Mouse (Mus musculus): ENCODE data around the gene Sipa1. TPM values are rescaled to one million over a fixed set of nuclear protein-coding genes. Genes with fewer than 3 reads are reported as not detected.

The Sipa1 gene
- polyA plus RNA-seq, 1 experiment from 2014 or later = 37.1 TPM

DNA sequence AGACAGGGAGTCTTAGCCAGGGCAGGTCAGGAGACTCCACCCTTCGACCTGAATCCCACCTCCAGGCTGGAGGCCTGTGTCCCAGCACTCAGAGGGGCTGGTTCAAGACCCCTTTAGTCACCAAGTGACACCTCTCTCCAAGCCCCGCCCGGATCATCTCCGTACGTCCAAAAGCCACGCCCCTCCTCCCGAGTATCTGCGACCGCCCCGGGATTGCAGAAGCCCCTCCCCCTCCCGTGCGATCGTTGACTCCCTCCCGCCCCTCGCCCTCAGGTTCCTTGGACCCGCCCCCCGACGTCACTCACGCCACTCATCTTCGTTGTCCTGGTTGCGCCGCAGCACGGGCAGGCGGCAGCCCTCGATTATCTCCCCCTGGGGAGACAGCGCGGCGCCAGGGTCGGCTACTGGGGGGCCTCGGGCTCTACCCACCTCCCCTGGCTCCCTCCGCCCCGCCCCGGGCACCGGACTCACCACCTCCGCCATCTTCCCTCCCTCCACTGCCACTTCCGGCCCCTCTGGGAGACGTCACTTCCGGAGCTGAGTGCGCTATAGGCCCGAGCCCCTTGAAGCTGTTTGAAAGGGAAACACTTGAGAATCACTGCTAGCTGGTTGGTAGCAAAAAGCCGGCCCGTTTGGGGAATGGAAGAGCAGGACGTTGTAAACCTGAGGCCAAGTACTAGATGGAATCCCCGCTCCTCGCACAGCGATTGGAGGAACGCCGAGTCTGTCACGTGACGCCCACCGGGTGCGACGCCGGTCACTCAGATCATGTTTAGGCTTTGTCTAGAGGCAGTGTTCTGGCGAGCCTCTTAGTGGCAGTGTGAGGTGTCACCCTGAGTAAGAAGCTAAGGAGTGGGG, 53.7 kb downstream of the Sipa1 start, which contains the start of gene Kat5:
Kat5 (minus strand) TSS at position 691 of the 858 bp plus-strand sequence.
- Histone ChIP-seq H3K4me3 (ENCODE audit: low read length) (peak within 1 kb of the TSS; percentile 65), H3K9me3 (ENCODE audit: low read length) (no peaks in the 10 kb centered on the region), H3K36me3 (ENCODE audit: insufficient read depth, low read length) (peaks cover 38% of the 10 kb centered on the region), H3K4me2 (replicated peaks; ENCODE audit: low read depth, low read length) (peak within 1 kb of the TSS; percentile 65), H3K27ac (ENCODE audit: low read length) (peak within 1 kb of the TSS; percentile 98), H3K27me3 (ENCODE audit: insufficient read depth, low read length) (no peaks in the 10 kb centered on the region), H3K9ac (replicated peaks; ENCODE audit: low read length) (peak within 1 kb of the TSS; percentile 85), H3K4me1 (ENCODE audit: insufficient read depth, low read length) (peaks cover 14% of the 10 kb centered on the region)
- WGBS = under 1% methylated on average over 55 of the region's 55 CpGs
- ATAC-seq (ENCODE audit: low FRiP score, low TSS enrichment) = peak; percentile 93

DNA sequence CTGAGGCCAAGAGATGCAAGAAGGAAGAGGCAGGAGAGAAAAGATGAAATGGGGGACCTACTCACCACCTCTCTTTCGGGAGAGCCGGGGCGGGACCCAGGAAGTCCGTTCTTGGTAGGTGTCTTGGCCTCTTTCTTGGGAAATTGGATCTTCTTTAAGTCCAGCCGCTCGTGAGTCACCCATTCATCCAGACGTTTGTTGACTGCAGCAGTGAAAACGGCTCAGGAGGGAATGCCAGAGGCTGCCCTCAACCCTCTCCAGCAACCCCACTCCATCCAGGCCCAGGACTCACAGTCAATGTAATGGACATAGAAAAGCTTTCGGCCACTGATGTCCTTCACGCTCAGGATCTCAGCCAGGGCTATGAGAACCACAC, 54.3 kb downstream of the Sipa1 start:
- H3K4me3 ChIP-seq (ENCODE audit: low read length) = peak overlapping the region; percentile 65
- H3K4me2 ChIP-seq (replicated peaks; ENCODE audit: low read depth, low read length) = peak overlapping the region; percentile 65
- peaks cover 45% of the 10 kb centered on the region for H3K36me3 ChIP-seq (ENCODE audit: insufficient read depth, low read length)
- no peaks in the 10 kb centered on the region for H3K27me3 ChIP-seq (ENCODE audit: insufficient read depth, low read length)
- peaks cover 14% of the 10 kb centered on the region for H3K4me1 ChIP-seq (ENCODE audit: insufficient read depth, low read length)
- H3K9me3 ChIP-seq (ENCODE audit: low read length) = no peaks in the 10 kb centered on the region
- 56% methylated on average over 10 of the region's 10 CpGs for WGBS
- H3K9ac ChIP-seq (replicated peaks; ENCODE audit: low read length) = peak overlapping the region; percentile 85
- ATAC-seq (ENCODE audit: low FRiP score, low TSS enrichment) = no peak
- H3K27ac ChIP-seq (ENCODE audit: low read length) = peak overlapping the region; percentile 98

DNA sequence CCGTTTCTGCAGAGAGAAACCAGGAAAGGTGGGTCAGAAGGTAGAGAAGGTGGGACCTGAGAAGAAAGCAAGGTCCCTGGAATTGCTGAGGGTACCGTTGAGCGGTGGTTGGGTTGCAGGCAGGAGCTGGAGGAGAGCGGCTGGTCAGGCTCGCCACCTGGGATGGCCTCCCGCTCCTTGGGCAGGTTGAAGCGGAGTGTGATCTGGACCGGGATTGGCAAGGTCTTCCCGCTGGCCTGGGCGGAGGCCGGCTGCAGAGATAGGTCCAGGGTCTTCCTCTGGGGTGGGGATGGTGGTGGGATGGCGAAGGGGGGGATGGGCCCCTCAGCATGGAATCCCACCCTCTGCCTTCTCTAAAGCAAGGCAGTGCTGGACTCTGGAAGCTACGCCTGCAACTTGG, 54.8 kb downstream of the Sipa1 start:
- Histone ChIP-seq H3K36me3 (ENCODE audit: insufficient read depth, low read length) (peaks cover 49% of the 10 kb centered on the region), H3K4me3 (ENCODE audit: low read length) (peak overlapping the region; percentile 65; the same call in 1 of the 2 replicates), H3K9ac (replicated peaks; ENCODE audit: low read length) (peak overlapping the region; percentile 85), H3K9me3 (ENCODE audit: low read length) (no peaks in the 10 kb centered on the region), H3K4me2 (replicated peaks; ENCODE audit: low read depth, low read length) (peak overlapping the region; percentile 65), H3K4me1 (ENCODE audit: insufficient read depth, low read length) (peaks cover 14% of the 10 kb centered on the region), H3K27ac (ENCODE audit: low read length) (no peak overlapping the region), H3K27me3 (ENCODE audit: insufficient read depth, low read length) (no peaks in the 10 kb centered on the region)
- ATAC-seq (ENCODE audit: low FRiP score, low TSS enrichment) = no peak
- WGBS = 93% methylated on average over 13 of the region's 13 CpGs

DNA sequence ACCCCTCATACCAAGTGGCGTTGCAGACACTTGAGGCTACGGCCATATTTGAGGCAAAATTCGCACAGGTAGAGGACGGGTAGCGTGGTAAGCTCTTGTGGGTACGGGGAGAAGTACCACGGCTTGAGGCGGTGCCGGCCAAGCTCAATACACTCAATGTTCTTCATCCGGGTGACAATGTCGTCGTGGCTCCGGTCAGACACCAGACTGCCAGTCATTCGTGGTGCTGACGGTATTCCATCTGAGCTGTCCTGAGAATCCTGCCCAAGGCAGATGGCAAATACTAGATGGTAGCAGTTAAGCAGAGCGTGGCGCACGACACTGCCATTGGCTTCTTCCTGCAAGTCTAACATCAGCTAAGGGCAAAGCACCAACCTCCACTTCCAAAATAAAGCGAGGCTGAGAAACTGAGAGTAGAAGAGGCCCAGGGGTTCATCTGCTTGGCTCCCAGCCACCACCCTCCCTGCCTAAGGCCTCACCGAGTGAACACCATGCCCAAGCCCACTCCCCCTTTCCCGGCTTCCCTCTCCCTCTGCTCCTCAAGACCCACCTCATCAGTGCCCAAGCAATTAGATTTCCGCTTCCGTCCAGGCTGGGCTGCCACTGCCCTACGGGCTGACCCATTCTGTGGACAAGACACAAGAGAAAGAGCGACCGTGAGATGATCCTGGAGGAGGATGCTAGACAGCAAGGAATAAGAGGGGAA, 55.6 kb downstream of the Sipa1 start:
- Histone ChIP-seq H3K9ac (replicated peaks; ENCODE audit: low read length) (no peak overlapping the region), H3K9me3 (ENCODE audit: low read length) (no peaks in the 10 kb centered on the region), H3K27me3 (ENCODE audit: insufficient read depth, low read length) (no peaks in the 10 kb centered on the region), H3K4me3 (ENCODE audit: low read length) (no peak overlapping the region), H3K4me2 (replicated peaks; ENCODE audit: low read depth, low read length) (no peak overlapping the region), H3K4me1 (ENCODE audit: insufficient read depth, low read length) (peaks cover 21% of the 10 kb centered on the region), H3K27ac (ENCODE audit: low read length) (no peak overlapping the region), H3K36me3 (ENCODE audit: insufficient read depth, low read length) (peaks cover 58% of the 10 kb centered on the region)
- ATAC-seq (ENCODE audit: low FRiP score, low TSS enrichment) = no peak
- 95% methylated on average over 26 of the region's 26 CpGs for WGBS

DNA sequence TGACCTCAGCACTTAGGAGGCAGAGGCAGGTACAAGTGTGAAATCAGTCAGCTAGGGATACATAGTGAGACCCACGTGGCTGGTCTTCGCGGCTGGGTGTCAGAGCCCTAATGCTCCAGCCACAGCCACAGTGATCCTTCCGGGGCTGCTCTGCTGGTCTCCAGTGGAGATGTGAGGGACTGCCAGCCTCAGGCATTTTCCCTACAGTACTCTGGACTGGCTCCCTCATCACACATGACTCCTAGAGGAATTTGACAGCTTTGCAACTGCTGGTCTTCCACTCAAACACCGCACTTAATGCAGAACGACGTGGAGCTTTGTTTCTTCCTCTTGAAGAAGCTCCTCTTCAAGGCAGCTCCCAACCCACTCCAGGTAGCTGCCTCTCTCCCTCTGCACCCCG, 57.3 kb downstream of the Sipa1 start:
- Histone ChIP-seq H3K27me3 (ENCODE audit: insufficient read depth, low read length) (no peaks in the 10 kb centered on the region), H3K9me3 (ENCODE audit: low read length) (no peaks in the 10 kb centered on the region), H3K36me3 (ENCODE audit: insufficient read depth, low read length) (peaks cover 58% of the 10 kb centered on the region), H3K9ac (replicated peaks; ENCODE audit: low read length) (no peak overlapping the region), H3K4me1 (ENCODE audit: insufficient read depth, low read length) (peaks cover 27% of the 10 kb centered on the region), H3K27ac (ENCODE audit: low read length) (no peak overlapping the region), H3K4me3 (ENCODE audit: low read length) (no peak overlapping the region), H3K4me2 (replicated peaks; ENCODE audit: low read depth, low read length) (no peak overlapping the region)
- no peak for ATAC-seq (ENCODE audit: low FRiP score, low TSS enrichment)
- WGBS = 82% methylated on average over 8 of the region's 8 CpGs

DNA sequence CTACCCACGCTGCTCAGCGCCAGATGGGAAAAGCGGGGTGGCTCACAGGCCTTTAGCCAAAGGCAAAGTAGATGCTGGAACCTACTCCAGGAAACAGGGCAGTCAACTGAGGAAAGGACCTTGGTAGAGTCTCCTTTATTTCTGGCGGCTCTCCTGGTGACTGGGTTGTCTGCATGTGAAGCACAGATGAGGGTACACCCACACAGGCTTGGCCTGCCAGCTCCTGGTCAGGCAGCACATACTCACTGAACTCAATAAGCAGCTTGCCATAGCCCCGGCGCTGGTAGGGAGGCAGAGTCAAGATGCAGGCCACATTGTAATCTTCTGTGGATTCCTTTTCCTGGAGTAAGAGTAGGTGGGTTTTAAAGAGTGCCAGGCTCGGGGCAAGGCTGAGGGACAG, 58.4 kb downstream of the Sipa1 start:
- Histone ChIP-seq H3K9me3 (ENCODE audit: low read length) (no peaks in the 10 kb centered on the region), H3K27ac (ENCODE audit: low read length) (no peak overlapping the region), H3K36me3 (ENCODE audit: insufficient read depth, low read length) (peaks cover 58% of the 10 kb centered on the region), H3K4me2 (replicated peaks; ENCODE audit: low read depth, low read length) (no peak overlapping the region), H3K27me3 (ENCODE audit: insufficient read depth, low read length) (no peaks in the 10 kb centered on the region), H3K4me3 (ENCODE audit: low read length) (no peak overlapping the region), H3K9ac (replicated peaks; ENCODE audit: low read length) (no peak overlapping the region), H3K4me1 (ENCODE audit: insufficient read depth, low read length) (peaks cover 21% of the 10 kb centered on the region)
- 90% methylated on average over 7 of the region's 7 CpGs for WGBS
- ATAC-seq (ENCODE audit: low FRiP score, low TSS enrichment) = no peak

DNA sequence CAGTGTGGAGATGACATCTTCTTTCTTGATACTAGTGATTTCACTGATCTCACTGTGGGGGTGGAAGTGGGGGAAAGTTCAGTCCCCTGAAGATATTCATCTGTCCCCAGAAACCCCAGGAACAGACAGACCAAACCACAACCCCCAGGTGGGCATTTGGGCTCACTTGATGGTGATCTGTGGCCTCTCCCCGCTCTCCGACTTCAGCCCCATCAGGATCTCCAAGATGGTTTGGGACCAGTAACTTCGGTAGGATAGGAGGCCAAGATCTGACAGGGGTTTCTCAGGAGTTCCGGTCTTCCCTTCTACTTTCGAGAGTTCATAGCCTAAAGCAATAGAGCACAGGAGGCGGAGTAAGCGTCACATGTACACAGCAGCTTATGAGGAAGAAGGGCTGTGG, 59.8 kb downstream of the Sipa1 start:
- peaks cover 57% of the 10 kb centered on the region for H3K36me3 ChIP-seq (ENCODE audit: insufficient read depth, low read length)
- WGBS = 88% methylated on average over 7 of the region's 7 CpGs

DNA sequence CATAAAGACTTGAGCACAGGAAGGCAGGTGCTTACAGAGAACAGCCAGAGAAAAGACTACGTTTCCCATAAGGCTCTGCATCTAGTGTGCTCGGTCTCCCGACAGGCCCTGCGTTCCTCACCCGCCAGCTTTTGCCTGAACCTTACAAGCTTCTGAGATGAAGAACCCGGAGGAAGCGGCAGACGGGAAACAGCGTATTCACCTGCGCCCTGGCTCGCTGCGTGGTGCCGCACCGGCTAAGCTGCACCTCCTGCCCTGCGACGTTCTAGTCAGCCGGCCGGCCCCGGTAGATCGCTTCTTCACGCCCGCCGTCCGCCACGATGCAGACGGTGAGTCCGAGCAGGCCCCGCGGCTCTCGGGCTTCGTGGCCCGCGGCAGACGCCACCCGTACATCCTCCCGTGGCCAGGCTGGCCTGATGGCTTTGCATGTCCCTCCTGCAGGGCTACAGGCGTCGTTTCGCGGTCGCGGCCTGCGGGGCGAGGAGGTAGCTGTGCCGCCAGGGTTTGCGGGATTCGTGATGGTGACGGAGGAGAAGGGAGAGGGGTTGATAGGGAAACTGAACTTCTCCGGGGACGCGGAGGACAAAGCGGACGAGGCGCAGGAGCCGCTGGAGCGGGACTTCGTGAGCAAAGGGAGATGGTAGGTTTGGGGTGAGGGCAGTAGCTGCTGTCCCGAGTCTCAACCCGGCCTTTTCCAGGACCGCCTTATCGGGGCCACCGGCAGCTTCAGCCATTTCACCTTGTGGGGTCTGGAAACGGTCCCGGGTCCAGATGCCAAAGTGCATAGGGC, 61.6 kb downstream of the Sipa1 start, which contains the start of gene Rnaseh2c:
Rnaseh2c (plus strand) TSS at position 122 of the 790 bp plus-strand sequence.
- peaks cover 12% of the 10 kb centered on the region for H3K4me1 ChIP-seq (ENCODE audit: insufficient read depth, low read length)
- H3K4me3 ChIP-seq (ENCODE audit: low read length) = peak within 1 kb of the TSS; percentile 71
- under 1% methylated on average over 64 of the region's 64 CpGs for WGBS
- peak within 1 kb of the TSS; percentile 55 for H3K4me2 ChIP-seq (replicated peaks; ENCODE audit: low read depth, low read length)
- peak within 1 kb of the TSS; percentile 82 for H3K9ac ChIP-seq (replicated peaks; ENCODE audit: low read length)
- no peaks in the 10 kb centered on the region for H3K9me3 ChIP-seq (ENCODE audit: low read length)
- no peaks in the 10 kb centered on the region for H3K27me3 ChIP-seq (ENCODE audit: insufficient read depth, low read length)
- peaks cover 41% of the 10 kb centered on the region for H3K36me3 ChIP-seq (ENCODE audit: insufficient read depth, low read length)
- H3K27ac ChIP-seq (ENCODE audit: low read length) = peak within 1 kb of the TSS; percentile 83
- ATAC-seq (ENCODE audit: low FRiP score, low TSS enrichment) = peak; percentile 93

More for the DNA sequence above, 59.8 kb downstream of the Sipa1 start:
- no peak for ATAC-seq (ENCODE audit: low FRiP score, low TSS enrichment)
- Histone ChIP-seq H3K27ac (ENCODE audit: low read length) (no peak overlapping the region), H3K4me1 (ENCODE audit: insufficient read depth, low read length) (peaks cover 15% of the 10 kb centered on the region), H3K4me3 (ENCODE audit: low read length) (no peak overlapping the region), H3K27me3 (ENCODE audit: insufficient read depth, low read length) (no peaks in the 10 kb centered on the region), H3K4me2 (replicated peaks; ENCODE audit: low read depth, low read length) (no peak overlapping the region), H3K9ac (replicated peaks; ENCODE audit: low read length) (0 out of 2 replicates have a peak overlapping the region, but pooled peaks have one; percentile 82), H3K9me3 (ENCODE audit: low read length) (no peaks in the 10 kb centered on the region)

Measured in kidney, embryonic 16.5 days (tissue).